Mouse (Mus musculus): ENCODE measurements around the gene Clta.

Clta gene

GRCm38 (mm10) chr4:43980236-43980635, 24.0 kb upstream of the Clta start:
- no peak for DNase-seq (ENCODE audit: low read depth, low spot score)

DNA sequence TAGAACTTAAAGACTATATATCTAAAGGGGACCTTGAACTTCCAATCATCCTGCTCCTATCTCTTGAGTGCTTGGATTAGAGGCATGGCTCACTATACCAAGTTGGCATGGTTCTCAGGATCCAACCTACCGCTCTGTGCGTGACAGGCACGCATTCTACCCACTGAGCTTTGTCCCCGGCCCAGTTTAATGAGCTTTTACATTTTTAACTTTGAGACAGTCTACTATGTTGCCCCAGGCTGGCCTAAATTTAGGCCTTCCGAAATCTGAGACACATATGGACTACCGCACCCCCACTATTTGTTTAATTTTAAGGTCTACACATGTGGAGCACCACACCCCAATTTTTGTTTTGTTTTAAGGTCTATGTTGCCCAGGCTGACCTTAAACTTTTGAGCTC, 23.4 kb upstream of the Clta start:
- DNase-seq (ENCODE audit: low read depth, low spot score) = no peak

DNA sequence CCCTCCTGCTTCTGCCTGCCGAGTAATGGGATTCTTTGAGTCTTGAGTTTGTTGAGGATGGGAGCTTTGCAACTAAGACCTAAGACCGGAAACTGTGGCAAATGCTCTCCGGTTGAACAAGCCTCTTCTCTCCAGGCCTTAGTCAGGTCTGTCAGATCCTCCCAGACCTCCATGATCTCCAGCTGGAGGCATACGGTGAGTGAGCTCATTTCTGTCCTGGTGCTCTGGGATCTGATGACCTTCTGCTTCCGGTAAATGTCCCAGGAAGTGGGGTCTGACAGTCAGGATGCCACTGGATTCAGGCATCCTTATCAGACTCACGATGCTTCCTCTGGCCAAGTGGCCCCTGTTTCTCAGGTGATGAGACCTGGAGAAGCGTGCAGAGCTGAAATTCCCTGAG, 23.0 kb upstream of the Clta start:
- no peak for DNase-seq (ENCODE audit: low read depth, low spot score)

DNA sequence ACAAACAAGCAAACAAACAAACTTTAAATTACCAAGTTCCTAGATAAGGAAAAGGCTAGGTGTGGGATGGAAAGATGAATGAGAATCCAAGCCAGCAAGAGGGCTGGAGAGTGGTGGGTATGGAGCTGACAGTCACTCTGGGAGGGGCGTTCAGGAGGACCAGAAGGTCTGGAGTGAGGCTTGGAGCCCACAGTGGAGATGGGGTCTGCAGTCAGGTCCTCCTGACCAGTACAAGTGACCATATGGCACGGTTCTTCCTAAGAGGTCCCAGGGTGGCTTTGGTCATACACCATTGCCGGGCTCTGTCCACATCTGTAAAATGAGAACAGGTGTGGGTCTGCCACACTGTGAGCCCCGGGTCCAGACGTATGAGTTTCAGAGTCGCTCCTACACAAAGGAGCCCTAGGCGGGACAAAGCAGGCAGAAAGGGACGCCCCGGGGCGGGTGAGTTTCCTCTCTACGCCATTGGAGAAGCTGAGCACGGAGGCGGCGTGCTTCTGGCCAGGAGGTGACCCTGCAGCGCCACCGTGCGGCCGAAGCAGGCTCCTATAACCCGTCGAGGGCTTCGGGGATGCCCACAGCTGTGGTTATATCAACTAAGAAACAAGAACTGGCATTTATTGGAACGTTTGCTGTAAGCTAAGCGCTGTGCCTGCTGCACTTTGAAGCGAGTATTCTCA, 22.1 kb upstream of the Clta start:
- DNase-seq (ENCODE audit: low read depth, low spot score) = peak; percentile 78

GRCm38 (mm10) chr4:43983181-43983580, 21.1 kb upstream of the Clta start, which contains the start of gene Ccin:
TSS of gene Ccin (plus strand) at chr4:43983483.
- no peak for DNase-seq (ENCODE audit: low read depth, low spot score)

DNA sequence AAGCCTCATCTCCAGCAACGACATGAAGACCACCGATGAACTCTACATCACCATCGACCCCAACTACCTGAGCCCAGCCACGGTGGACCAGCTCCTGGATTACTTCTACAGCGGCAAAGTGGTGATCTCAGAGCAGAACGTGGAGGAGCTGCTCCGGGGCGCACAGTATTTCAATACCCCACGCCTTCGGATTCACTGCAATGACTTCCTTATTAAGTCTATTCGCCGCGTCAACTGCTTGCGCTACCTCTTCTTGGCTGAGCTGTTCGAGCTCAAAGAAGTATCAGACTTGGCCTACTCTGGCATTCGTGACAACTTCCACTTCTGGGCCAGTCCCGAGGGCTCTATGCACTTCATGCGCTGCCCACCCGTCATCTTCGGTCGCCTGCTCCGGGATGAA, 20.5 kb upstream of the Clta start:
- DNase-seq (ENCODE audit: low read depth, low spot score) = no peak

- no peak for DNase-seq (ENCODE audit: low read depth, low spot score)
Observed at GRCm38 (mm10) chr4:43984326-43984725, 19.9 kb upstream of the Clta start.

DNA sequence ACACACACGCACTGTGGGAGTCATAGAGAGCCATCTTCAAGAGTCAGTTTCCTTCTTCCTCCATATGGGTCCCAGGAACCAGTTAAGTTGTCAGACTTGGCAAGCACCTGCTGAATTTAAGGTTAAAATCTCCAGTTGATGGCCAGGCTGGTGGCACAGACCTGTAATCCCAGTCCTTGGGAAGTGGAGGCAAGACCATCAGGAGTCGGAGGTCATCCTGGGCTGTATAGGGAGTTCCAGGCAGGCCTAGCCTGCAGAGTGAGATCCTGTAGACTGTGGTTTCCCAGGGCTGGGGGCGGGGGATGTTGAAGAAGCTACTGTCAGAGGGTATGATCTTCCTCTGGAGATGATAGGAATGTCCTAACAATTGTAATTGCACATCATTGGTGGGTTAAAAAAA, 15.3 kb upstream of the Clta start:
- DNase-seq (ENCODE audit: low read depth, low spot score) = no peak

DNA sequence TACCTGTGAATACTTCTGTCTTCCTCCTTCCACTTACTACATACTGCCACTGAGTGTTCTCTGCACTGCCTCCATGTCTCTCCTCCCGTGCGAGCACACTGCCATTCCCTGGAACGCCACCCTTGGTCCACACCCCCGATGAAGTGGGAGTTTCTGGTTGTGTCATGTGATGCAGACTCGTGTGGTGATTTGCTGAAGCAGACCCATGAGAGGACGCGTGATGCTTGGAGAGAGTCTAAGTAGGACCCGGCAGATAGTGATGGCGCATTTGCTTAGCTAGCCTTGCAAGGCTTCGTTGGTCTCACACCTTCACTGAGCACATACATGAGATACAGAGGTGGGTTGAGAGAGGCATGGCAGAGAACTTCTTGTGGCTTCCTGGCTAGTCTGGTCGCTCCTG, 11.2 kb upstream of the Clta start:
- DNase-seq (ENCODE audit: low read depth, low spot score) = no peak

- no peak for DNase-seq (ENCODE audit: low read depth, low spot score)
Observed at GRCm38 (mm10) chr4:43994342-43994741, 9.9 kb upstream of the Clta start.

- DNase-seq (ENCODE audit: low read depth, low spot score) = no peak
Observed at GRCm38 (mm10) chr4:44003622-44004021, 630 bp upstream of the Clta start.

DNA sequence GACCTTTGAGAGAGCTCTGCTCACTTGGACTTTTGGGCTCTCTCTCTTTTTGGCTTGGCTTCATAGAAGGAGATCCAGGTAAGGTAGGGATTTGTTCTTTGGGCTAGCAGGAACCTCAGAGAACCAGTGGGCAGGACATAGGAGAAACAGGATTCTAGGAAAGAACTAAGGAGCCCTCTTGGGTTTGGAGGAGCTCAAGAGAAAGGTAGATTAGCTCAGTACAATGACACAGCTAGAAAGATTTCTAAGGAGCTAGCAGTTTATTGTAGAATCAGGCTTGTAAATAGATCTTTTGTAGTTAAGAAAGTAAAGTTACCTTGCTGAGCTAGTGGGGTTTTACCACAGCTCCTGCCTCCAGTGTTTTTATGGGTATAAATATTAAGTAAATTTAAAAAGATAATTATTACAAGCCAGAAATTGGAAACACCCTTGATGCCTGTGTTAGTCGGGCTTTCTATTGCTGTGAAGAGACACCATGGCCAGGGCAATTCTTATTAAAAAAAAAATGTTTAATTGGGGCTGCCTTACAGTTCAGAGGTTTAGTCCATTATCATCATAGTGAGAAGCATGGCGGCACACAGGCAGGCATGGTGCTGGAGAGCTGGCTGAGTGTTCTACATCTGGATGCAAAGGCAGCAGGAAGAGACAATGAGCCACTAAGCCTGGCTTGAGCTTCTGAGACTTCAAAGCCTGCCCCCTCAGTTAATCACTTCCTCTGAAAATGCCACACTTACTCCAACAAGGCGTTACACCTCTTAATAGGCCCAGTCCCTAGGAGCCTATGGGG, 564 bp downstream of the Clta start:
- no peak for DNase-seq (ENCODE audit: low read depth, low spot score)

DNA sequence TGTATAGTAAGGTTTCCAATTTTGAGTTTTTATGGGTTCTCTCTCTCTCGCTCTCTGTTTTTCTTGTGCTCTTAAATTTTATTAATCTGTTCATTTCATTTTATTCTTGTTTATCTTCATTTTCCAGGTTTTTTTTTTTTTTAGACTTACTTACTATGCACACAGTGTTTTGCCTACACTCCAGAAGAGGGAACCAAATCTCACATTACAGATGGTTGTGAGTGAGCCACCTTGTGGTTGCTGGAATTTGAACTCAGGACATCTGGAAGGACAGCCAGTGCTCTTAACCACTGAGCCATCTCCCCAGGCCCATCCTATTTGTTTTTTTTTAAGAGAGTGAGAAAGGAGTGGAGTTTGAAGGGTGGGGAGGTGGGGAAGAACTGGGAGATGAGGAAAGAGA, 5.9 kb downstream of the Clta start:
- DNase-seq (ENCODE audit: low read depth, low spot score) = no peak

DNA sequence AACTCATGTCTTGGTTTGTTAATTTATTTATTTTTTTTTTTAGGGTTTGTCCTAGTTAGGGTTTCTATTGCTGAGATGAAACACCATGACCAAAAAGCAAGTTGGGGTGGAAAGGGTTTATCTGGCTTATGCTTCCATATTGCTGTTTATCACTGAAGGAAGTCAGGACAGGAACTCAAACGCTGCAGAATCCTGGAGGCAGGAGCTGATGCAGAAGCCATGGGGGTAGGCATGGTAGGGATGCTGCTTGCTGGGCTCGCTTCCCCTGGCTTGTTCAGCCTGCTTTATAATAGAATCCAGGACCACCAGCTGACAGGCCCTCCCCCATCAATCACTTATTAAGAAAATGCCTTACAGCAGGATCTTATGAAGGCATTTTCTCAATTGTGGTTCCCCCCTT, 6.6 kb downstream of the Clta start:
- no peak for DNase-seq (ENCODE audit: low read depth, low spot score)

GRCm38 (mm10) chr4:44011799-44012198, 7.5 kb downstream of the Clta start:
- DNase-seq (ENCODE audit: low read depth, low spot score) = no peak

- peak; percentile 89 for DNase-seq (ENCODE audit: low read depth, low spot score)
Observed at GRCm38 (mm10) chr4:44012376-44013367, 8.4 kb downstream of the Clta start.

- no peak for DNase-seq (ENCODE audit: low read depth, low spot score)
Observed at GRCm38 (mm10) chr4:44013391-44014070, 9.3 kb downstream of the Clta start.

DNA sequence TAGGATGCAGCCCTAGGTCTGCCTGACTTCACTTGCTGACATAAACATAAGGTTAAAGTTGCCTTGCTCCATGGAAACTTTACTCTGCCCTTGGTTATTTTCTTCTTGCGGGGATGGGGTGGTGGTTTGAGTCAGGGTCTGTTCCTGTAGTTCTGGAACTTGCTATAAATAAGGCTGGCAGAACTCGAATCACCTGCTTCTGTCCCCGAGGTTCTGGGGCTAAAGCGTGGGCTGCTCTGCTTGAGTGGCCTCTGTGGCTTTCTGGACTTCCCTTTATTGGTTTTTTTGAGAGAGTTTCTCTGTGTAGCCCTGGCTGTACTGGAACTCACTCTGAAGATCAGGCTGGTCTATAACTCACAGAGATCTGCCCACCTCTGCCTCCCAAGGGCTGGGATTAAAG, 11.8 kb downstream of the Clta start:
- DNase-seq (ENCODE audit: low read depth, low spot score) = no peak

- DNase-seq (ENCODE audit: low read depth, low spot score) = no peak
Observed at GRCm38 (mm10) chr4:44016791-44017190, 12.5 kb downstream of the Clta start.

GRCm38 (mm10) chr4:44022323-44022722, 18.1 kb downstream of the Clta start:
- no peak for DNase-seq (ENCODE audit: low read depth, low spot score)

DNA sequence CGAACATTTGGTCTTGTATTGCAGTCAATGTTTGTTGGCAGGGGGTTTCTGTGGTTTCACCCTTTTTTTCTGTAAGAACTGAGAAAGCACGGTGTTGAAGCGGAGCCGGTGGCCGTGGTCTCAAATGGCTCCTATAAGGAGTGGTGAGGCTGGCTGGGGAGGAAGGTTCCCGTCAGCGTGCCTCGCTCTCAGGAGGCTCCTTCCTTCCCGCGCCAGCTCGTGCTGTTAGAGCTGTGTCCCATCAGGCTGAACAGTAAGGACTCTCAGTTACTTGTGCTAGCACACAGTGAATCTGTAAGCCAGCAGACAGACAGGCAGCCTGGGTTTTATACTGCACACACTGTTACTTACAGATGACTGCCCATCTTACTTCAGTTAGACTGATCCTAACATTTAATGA, 18.5 kb downstream of the Clta start:
- no peak for DNase-seq (ENCODE audit: low read depth, low spot score)
